Mouse (Mus musculus): Measurements from ENCODE around the gene Lama2.

The Lama2 gene

GRCm38 (mm10) chr10:27619658-27620057 lies at the start of gene Lama2:
TSS of gene Lama2 (minus strand) at chr10:27619758.
- DNase-seq (ENCODE audit: extremely low spot score, low read depth, low spot score) = no peak

DNA sequence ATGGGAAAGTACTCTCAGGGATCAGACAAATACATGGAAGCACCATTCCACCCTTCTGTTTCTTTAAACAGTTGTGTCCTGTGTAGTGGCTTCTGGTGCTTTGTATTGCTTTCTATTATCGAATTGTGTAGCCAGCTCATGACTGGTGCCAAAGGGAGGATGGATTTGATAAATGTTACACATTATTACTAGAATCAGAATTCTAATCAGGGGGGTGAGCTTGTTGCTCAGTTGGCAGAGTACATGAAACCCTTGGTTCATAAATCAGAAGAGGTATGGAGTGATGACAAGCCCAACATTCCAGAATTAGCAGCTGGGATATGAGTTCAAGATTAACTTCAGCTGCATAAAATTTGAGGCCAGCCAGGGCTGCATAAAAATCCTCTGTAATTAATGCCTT lies 44.8 kb upstream of the Lama2 start:
- DNase-seq (ENCODE audit: extremely low spot score, low read depth, low spot score) = no peak

GRCm38 (mm10) chr10:27663396-27663795 lies 43.8 kb upstream of the Lama2 start:
- no peak for DNase-seq (ENCODE audit: extremely low spot score, low read depth, low spot score)

DNA sequence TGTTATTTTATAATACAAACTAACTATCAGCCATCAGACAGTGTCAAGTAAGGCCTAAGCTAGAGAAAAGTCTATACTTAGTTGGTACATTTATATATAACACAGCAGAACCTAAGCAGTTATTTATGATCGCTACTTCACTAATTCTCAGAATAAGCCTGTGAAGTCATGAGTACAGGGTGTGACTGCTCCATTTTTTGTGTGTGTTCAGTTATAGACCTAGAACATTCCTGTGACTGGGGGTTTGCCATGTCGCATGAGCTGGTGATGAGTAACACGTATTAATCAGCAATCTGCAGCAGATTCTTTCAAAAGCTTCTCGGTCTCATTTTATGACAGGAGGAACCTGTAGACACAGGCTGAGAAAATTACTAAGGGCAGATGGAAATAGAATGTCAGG lies 34.6 kb upstream of the Lama2 start:
- no peak for DNase-seq (ENCODE audit: extremely low spot score, low read depth, low spot score)

DNA sequence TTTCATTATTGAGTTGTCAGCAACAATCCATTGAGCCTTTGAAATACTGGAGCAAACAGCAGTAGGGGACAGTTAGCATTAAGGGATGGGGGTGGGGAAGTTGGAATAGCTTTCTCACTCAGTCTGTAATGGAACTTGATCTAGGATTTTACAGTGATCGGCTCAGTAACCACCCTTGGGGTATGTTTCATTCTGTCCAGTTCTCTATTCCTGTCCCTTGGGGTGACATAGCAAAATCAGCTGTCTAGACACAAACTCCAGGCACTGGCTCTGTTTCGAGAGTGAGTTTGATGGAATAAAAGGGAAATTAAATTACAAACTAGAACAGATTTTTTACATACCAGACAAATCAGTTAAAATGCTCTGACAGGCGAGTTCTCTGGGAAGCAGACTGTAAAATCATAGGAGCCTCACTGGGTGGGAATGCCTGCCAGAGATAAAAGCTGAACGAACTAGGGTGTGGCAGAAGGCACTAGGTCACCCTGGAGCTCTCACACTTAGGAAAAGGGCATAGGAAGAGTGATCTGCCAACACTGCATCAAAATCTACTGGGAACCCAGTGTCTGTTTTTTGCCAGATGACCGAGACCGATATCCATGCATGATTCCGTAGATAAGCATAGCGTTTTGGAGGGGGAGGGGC lies 33.3 kb upstream of the Lama2 start:
- DNase-seq (ENCODE audit: extremely low spot score, low read depth, low spot score) = no peak

- DNase-seq (ENCODE audit: extremely low spot score, low read depth, low spot score) = no peak
Observed at GRCm38 (mm10) chr10:27635721-27636120, 16.2 kb upstream of the Lama2 start.

DNA sequence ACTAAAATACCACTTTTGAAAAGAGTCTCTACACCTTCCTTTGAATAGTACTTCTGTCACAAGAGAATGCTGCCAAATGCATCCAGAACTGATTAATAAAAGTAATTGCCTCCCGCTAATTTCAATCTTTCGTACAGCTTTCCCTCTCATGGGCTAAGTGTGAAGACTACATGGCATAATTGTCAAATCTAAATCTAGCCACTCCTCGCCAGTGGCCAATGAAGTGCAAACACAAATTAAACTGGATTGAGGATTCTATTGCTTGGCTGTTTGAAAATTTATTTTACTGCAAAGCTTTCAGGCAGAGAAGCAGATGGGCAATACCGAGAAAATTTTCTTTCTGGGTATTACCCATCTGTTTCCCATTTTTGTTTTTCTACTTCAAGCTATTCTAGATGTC lies 11.4 kb upstream of the Lama2 start:
- DNase-seq (ENCODE audit: extremely low spot score, low read depth, low spot score) = no peak

DNA sequence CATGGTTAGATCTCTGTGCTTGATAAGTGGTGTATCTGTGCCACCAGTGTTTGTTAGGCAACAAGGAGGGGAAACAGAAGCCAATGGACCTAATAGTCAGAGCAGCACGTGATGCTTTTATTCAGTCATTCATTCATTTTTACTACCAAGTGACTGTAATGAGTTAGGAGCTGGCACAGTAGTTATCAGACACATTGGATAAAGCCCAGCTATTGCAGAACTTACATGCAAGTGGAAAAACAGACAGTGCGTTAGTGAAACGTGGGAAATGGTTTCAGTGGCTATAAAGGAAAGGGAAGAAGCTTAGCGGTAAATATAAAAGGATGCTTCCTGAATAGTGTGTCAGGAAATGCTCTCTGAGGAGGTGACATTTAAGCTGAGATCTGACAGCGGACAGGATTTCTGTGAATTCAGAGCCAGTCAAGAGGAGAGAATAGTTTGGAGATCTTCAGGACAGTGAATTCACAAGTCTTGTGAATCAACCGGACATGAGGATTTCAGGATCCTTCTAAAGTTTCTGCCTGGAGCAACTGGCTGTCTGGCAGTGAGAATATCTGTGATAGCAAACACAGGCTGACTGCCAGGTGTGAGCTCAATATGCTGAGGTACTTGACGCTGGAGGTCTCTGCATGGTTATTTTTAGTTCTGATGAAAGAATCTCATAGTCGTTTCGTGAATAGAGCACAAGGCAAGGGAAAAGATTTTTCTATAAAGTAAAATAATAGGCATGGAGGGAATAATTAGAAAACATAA lies 2.3 kb upstream of the Lama2 start:
- no peak for DNase-seq (ENCODE audit: extremely low spot score, low read depth, low spot score)

- no peak for DNase-seq (ENCODE audit: extremely low spot score, low read depth, low spot score)
Observed at GRCm38 (mm10) chr10:27617522-27618020, 2.0 kb downstream of the Lama2 start.

GRCm38 (mm10) chr10:27616641-27617415 lies 2.7 kb downstream of the Lama2 start:
- peak; percentile 30 for DNase-seq (ENCODE audit: extremely low spot score, low read depth, low spot score)

GRCm38 (mm10) chr10:27595675-27596074 lies 23.9 kb downstream of the Lama2 start:
- no peak for DNase-seq (ENCODE audit: extremely low spot score, low read depth, low spot score)

DNA sequence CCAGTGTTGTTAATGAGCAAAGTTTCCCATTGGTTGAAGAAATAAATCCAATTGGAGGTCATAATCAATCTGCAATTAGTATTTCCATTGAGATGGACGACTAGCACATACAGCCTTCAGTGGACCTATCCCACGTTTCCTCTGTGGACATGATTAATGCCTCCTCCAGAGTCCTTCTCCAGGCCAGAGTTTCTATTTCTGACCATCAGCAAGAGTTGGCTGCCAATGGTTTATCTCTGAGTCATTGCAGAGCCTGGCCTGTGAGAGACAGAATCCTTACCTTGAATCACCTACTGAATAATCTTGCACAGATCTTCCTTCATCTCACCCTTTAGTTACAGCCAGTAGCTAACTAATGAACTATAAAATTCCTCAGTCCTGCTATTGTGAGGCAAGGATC lies 86.3 kb downstream of the Lama2 start:
- DNase-seq (ENCODE audit: extremely low spot score, low read depth, low spot score) = no peak

GRCm38 (mm10) chr10:27508847-27509459 lies 110.6 kb downstream of the Lama2 start:
- no peak for DNase-seq (ENCODE audit: extremely low spot score, low read depth, low spot score)

GRCm38 (mm10) chr10:27500863-27501262 lies 118.7 kb downstream of the Lama2 start:
- DNase-seq (ENCODE audit: extremely low spot score, low read depth, low spot score) = no peak

- DNase-seq (ENCODE audit: extremely low spot score, low read depth, low spot score) = no peak
Observed at GRCm38 (mm10) chr10:27488452-27488851, 131.1 kb downstream of the Lama2 start.

DNA sequence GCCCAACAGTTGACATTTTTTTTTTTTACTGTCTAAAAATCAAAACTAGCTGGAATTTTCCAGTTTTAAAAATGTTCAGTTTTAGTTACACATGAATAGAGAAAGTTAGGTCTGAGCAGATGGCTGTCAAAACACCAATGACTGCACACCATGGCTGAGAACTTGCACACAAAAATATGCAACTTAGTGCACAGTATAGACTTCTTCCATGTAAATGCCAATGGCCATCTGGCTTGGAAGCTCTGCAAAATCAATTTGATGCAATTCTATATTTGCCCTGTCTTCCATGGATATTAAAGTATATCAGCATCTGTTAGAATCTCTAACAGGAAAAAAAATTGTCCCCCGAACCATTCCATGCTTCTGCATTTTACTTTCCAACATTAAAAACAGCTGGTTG lies 135.5 kb downstream of the Lama2 start:
- DNase-seq (ENCODE audit: extremely low spot score, low read depth, low spot score) = no peak

GRCm38 (mm10) chr10:27475540-27475939 lies 144.0 kb downstream of the Lama2 start:
- DNase-seq (ENCODE audit: extremely low spot score, low read depth, low spot score) = no peak

DNA sequence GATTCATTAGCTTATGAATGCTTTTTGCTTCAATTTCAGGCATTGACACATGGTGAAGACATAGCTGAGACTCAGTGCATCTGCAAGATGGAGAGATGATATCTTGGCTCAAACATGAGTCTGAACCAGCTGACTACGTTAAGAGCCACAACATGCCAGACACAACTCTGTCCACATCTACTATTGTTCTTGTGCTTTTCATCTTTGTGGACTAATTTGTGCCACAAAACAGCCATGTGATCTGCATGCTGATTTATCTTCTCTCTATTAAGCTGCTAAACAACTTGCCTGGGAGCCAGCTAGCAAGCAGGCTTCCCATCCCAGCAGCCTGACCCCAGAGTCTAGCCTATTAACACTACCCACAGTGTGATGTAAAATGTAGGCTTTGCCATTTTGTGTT lies 151.3 kb downstream of the Lama2 start:
- no peak for DNase-seq (ENCODE audit: extremely low spot score, low read depth, low spot score)

- no peak for DNase-seq (ENCODE audit: extremely low spot score, low read depth, low spot score)
Observed at GRCm38 (mm10) chr10:27413583-27414465, 205.7 kb downstream of the Lama2 start.

DNA sequence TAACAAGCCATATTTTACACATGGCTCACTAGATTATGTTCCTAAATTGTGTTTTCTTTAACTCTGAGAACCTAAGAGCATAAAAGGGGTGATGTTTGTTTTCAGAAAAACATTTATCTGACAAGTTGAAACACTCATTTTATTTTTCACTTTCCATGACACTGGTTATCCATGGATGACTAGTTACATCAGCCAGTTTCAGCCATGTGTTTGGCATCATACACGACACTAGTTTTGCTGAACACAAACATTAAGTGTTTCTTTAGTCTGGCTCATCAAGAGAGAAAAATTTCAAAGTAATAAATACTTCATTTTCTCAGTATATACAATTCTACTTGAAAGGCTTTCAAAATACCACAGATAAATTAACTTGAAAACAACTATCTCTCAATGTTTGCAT lies 228.8 kb downstream of the Lama2 start:
- DNase-seq (ENCODE audit: extremely low spot score, low read depth, low spot score) = no peak

Measured in hindlimb bud, embryonic 11.5 days (tissue).